Mouse (Mus musculus) liver, embryonic 11.5 days (tissue): ENCODE measurements around the gene Insyn1. TPM values are rescaled to one million over a fixed set of nuclear protein-coding genes. Genes with fewer than 3 reads are reported as not detected.

Experiments used
- ATAC-seq: fragments of 200-750 bp; cut with Nextera tagmentation; replicated peaks from 2 replicates; pipeline ENCODE4 v1.8.0; 2017; ENCODE audit warnings: moderate number of reproducible peaks, mild to moderate bottlenecking, moderate TSS enrichment, moderate library complexity; ENCODE audit not compliant: low FRiP score
- DNase-seq: peaks from one replicate; pipeline ENCODE4 v3.0.0-alpha.2; 2017; ENCODE audit warnings: low spot score
- H3K27ac ChIP-seq: fragments of 300-500 bp; sonication (generic); 2 replicates; pipeline ENCODE4 v1.5.1; 2014; ENCODE audit warnings: mild to moderate bottlenecking, low read depth, low read length, control low read depth
- H3K27me3 ChIP-seq: fragments of 300-500 bp; sonication (generic); replicated peaks from 2 replicates; pipeline ENCODE4 v1.6.1; 2014; ENCODE audit warnings: low read length, mixed read lengths; ENCODE audit not compliant: control insufficient read depth, insufficient read depth
- H3K36me3 ChIP-seq: fragments of 300-500 bp; sonication (generic); 2 replicates; pipeline ENCODE4 v1.6.1; 2014; ENCODE audit warnings: mild to moderate bottlenecking, low read length, moderate library complexity, mixed read lengths; ENCODE audit not compliant: control insufficient read depth, insufficient read depth
- H3K4me1 ChIP-seq: fragments of 300-500 bp; sonication (generic); replicated peaks from 2 replicates; pipeline ENCODE4 v1.6.1; 2014; ENCODE audit warnings: low read length, mixed read lengths; ENCODE audit not compliant: control insufficient read depth, insufficient read depth
- H3K4me2 ChIP-seq: fragments of 300-500 bp; sonication (generic); 2 replicates; pipeline ENCODE4 v1.6.1; 2014; ENCODE audit warnings: mild to moderate bottlenecking, control low read depth, moderate library complexity
- H3K4me3 ChIP-seq: fragments of 300-500 bp; sonication (generic); 2 replicates; pipeline ENCODE4 v1.5.1; 2014; ENCODE audit warnings: low read depth, low read length, control low read depth
- H3K9ac ChIP-seq: fragments of 300-500 bp; sonication (generic); 2 replicates; pipeline ENCODE4 v1.6.1; 2014; ENCODE audit warnings: low read depth, low read length, control low read depth
- H3K9me3 ChIP-seq: fragments of 300-500 bp; sonication (generic); 2 replicates; pipeline ENCODE4 v1.6.1; 2016; ENCODE audit warnings: low read length, inconsistent platforms, mixed read lengths; ENCODE audit not compliant: control insufficient read depth
- WGBS: fragments of 180-500 bp; shearing (Covaris S2); extraction: QIAGEN DNeasy Blood & Tissue Kit; methylation state at CpG from one replicate; pipeline ENCODE4 v1.1.7; 2014; 5-methylcytosine and 5-hydroxymethylcytosine counted together
- polyA plus RNA-seq: library from polyadenylated mRNA; unstranded; fragments of >200 nt; fragmentation: Nextera tagmentation; extraction: Ambion mirVana; gene quantifications from 2 replicates; pipeline ENCODE4 v1.2.1, GENCODE M21; 2014

The Insyn1 gene
- polyA plus RNA-seq, 1 experiment from 2014 or later: 0.30 TPM

DNA sequence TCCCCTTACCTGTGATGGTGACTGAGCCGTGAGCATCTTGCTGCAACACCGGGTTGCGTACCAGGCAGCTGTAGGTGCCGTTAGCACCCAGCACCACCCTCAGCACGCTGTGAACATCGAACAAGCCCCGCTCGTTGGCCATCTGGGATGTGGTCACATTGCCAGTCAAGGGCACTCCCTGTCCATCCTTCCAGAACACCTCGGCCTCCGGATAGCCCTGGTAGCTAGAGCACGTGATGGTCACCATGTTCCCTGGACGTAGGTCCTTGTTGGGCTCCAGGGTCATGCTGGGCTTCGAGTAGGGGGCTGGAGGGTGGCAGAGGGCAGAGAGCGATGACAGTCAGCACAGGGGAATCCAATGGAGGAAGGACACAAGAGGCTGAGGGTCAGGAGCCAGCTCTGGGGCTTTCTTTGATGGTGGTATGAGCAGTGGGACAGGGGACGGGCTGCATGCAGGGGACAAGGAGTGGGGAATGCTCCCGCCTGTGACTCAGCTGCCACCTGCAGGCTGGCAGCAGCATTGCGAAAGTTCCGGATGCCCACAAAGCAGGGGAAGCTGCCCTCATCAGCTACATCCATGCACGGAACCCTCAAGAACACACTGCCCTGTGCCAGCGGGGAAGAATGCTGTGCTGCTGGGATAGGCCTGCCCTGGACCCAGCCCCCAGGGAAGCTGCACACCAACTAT lies 47.2 kb downstream of the Insyn1 start:
- no peaks in the 10 kb centered on the region for H3K9me3 ChIP-seq
- DNase-seq (peak; percentile 43), ATAC-seq (no peak)
- WGBS: 78% methylated on average over 20 of the region's 20 CpGs
- no peak overlapping the region for H3K9ac ChIP-seq
- H3K27ac ChIP-seq: no peak overlapping the region
- H3K27me3 ChIP-seq: no peaks in the 10 kb centered on the region
- no peak overlapping the region for H3K4me3 ChIP-seq
- peaks cover 4% of the 10 kb centered on the region; the same call in 1 of the 2 replicates for H3K4me1 ChIP-seq
- peaks cover 2% of the 10 kb centered on the region; the same call in 1 of the 2 replicates for H3K36me3 ChIP-seq
- no peak overlapping the region for H3K4me2 ChIP-seq

DNA sequence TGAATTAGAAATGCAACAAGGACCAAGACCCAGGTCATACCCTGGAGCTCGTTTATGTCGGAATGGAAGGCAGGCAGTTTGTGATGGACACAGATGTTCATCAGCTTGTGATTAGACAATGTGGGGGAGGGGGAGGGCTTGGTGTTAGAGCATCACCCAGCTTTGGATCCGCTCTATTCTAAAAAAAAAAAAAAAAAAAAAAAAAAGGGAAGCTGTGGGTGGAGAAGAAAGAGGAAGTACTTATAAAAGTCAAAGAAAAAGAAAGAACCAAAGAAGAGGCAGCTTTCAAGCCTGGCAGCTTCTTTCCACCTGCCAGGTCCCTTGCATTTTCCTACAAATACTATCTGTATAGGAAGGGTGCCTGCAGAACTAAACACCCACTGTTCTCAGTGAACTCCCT lies 49.4 kb downstream of the Insyn1 start:
- Histone ChIP-seq H3K4me2 (no peak overlapping the region), H3K27ac (no peak overlapping the region), H3K36me3 (peaks cover 2% of the 10 kb centered on the region; the same call in 1 of the 2 replicates), H3K9me3 (no peaks in the 10 kb centered on the region), H3K9ac (no peak overlapping the region), H3K27me3 (no peaks in the 10 kb centered on the region), H3K4me3 (no peak overlapping the region), H3K4me1 (peaks cover 21% of the 10 kb centered on the region)
- WGBS: 40% methylated on average over 3 of the region's 3 CpGs
- ATAC-seq (no peak), DNase-seq (no peak)

DNA sequence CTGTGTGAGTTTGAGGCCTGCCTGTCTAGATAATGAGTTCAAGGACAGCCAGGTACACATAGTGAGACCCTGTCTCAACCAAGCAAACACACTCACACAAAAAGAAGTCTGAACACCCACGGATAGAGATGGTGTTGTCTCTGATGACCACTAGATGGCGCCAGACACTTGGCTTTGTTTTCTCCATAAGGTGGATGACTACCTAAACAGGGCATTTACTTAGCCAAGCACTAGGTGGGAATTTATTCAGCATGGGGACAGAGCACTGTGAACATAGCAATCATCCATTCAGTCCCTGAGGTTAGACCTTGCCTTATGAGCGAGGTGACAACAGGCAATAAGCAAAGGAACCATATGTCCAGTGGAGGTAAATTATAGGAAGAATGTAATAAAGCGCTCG lies 51.5 kb downstream of the Insyn1 start:
- 48% methylated on average over 5 of the region's 5 CpGs for whole genome bisulfite sequencing
- no peak for ATAC-seq
- Histone ChIP-seq H3K27ac (no peak overlapping the region), H3K27me3 (no peaks in the 10 kb centered on the region), H3K9me3 (no peaks in the 10 kb centered on the region), H3K9ac (no peak overlapping the region), H3K36me3 (peaks cover 2% of the 10 kb centered on the region; the same call in 1 of the 2 replicates), H3K4me3 (no peak overlapping the region), H3K4me1 (peaks cover 21% of the 10 kb centered on the region), H3K4me2 (no peak overlapping the region)
- peak; percentile 43 for DNase-seq

DNA sequence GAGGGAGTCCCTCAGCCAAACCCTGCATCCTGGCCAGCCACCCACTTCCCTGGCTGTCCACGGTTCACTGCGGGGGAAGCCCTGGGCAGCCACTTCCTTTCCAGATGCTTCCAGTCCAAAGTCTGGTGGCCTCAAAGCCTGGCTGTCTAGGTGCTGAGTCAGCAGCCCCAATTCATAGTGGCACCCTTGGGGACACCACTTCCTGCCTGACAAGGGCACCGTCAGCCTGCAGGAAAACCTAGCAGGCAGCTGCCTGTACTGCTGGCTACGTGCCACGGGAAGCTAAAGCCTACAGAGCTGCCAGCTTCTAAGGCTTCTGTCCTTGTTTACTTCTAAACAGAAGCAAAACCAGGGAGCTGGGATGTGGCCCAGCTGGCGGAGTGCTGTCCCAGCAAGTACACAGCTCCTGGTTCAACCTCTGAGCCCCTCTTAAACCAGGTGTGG lies 53.5 kb downstream of the Insyn1 start:
- Histone ChIP-seq H3K4me1 (peaks cover 21% of the 10 kb centered on the region), H3K9me3 (no peaks in the 10 kb centered on the region), H3K27ac (no peak overlapping the region), H3K9ac (no peak overlapping the region), H3K27me3 (no peaks in the 10 kb centered on the region), H3K36me3 (0 out of 2 replicates have a peak, but pooled peaks cover 2% of the 10 kb centered on the region), H3K4me3 (no peak overlapping the region), H3K4me2 (no peak overlapping the region)
- WGBS: 41% methylated on average over 6 of the region's 6 CpGs
- peak; percentile 41 for DNase-seq
- peak; percentile 51; the same call in 1 of the 2 replicates for ATAC-seq

DNA sequence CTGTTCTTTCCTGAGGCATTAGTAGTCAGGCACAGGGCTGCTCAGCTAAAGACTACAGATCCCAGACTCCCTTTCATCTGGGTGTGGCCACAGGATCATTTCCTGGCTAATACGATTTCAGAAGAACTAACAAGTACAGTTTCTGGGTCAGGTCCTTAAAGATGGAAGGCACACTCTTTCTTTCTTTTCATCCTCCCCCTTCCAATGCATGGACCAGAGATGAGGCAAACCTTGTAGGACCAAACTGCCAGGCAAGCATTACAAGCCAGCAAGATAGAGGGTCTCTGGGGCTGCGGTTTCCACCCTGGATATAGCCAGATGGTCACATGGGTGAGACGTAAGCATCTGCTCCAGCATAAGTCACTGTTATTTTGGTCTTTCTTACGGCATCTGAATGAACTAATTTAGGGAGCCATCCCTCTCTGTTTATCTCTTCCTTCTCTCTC lies 56.5 kb downstream of the Insyn1 start:
- ATAC-seq: no peak
- H3K4me3 ChIP-seq: no peak overlapping the region
- no peaks in the 10 kb centered on the region for H3K9me3 ChIP-seq
- H3K27me3 ChIP-seq: peaks cover 2% of the 10 kb centered on the region; the same call in 1 of the 2 replicates
- H3K4me2 ChIP-seq: 0 out of 2 replicates have a peak overlapping the region, but pooled peaks have one; percentile 20
- H3K4me1 ChIP-seq: peaks cover 21% of the 10 kb centered on the region
- H3K36me3 ChIP-seq: no peaks in the 10 kb centered on the region
- H3K27ac ChIP-seq: no peak overlapping the region
- no peak for DNase-seq
- 61% methylated on average over 4 of the region's 4 CpGs for WGBS
- no peak overlapping the region for H3K9ac ChIP-seq

DNA sequence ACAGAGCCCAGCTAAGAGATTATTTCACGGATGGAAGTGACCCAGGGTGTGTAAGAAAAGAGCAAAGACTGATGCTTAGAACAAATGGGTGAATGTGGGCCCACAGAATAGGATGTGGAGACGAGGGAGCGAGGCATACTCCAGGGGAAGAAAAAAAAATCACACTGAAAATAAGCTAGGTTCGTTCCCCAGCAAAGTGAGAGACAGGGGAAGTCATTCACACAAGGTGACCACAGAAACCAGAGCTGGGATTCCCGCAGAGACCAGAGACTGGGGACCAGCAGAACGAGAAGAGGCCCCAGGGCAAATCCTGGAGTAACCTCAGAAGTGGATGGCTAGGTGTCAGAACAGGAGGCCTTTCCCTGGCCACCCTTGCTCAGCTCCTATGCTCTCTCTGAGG lies 57.0 kb downstream of the Insyn1 start:
- whole genome bisulfite sequencing: 40% methylated on average over 6 of the region's 6 CpGs
- Histone ChIP-seq H3K9ac (no peak overlapping the region), H3K4me2 (no peak overlapping the region), H3K27ac (no peak overlapping the region), H3K4me3 (no peak overlapping the region), H3K9me3 (no peaks in the 10 kb centered on the region), H3K36me3 (no peaks in the 10 kb centered on the region), H3K4me1 (peaks cover 18% of the 10 kb centered on the region), H3K27me3 (peaks cover 2% of the 10 kb centered on the region; the same call in 1 of the 2 replicates)
- no peak for DNase-seq
- ATAC-seq: no peak

DNA sequence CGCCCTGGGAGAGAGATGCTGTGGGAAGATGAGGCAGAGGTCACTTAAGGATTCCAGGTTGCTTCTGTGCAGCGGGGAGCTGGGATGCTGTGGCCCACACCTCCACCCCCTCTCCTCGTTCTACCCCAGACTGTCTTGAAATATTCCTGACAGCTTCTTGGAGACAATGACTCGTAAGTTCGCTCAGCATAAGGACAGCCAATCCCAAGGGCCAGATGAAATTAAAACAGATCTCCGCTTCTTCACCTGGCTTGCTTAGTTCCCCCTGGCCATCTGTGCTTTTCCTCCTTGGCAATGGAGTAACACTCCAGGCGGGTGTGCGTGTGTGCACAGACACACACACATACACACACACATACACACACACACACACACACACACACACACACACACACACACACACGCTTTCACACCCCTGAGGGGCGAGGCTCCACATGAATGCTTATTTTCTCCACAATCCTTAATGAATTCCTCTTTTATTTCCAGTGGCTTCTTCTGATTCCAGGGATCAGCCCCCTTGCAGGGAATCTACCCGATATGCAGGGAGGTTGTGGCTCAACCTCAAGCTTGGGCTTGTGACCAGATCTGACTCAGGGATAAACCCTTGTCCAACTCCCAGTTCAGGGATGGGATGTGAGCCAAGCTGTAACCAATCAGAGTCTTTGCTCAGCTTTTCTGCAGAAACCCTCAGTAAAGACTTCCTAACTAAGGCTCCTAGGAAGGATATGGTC lies 58.4 kb downstream of the Insyn1 start:
- H3K9ac ChIP-seq: no peak overlapping the region
- no peaks in the 10 kb centered on the region for H3K36me3 ChIP-seq
- no peak for DNase-seq
- peaks cover 9% of the 10 kb centered on the region for H3K4me1 ChIP-seq
- H3K27me3 ChIP-seq: peaks cover 4% of the 10 kb centered on the region; the same call in 1 of the 2 replicates
- ATAC-seq: no peak
- no peak overlapping the region for H3K4me2 ChIP-seq
- no peak overlapping the region for H3K27ac ChIP-seq
- H3K9me3 ChIP-seq: no peaks in the 10 kb centered on the region
- no peak overlapping the region for H3K4me3 ChIP-seq
- 83% methylated on average over 11 of the region's 11 CpGs for WGBS

DNA sequence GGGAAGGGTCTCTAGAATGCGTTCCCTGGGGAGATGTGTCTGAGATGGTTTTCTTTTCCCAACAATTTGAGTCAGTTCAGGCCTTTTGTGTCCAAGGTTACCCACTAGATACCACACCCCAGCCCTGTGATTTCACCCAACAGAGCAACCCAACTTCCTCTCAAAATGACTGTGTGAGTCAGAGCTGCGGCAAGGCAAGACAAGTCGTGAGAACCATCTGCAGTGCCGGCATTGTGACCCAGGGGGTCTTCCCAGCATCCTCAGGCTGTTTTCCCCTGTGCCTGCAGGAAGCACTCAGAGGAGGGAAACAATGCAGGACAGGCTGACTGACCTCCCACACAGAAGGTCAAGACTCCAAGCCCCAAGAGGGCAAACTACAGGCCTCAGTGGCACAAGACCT lies 60.5 kb downstream of the Insyn1 start:
- Histone ChIP-seq H3K27me3 (peaks cover 5% of the 10 kb centered on the region; the same call in 1 of the 2 replicates), H3K9ac (no peak overlapping the region), H3K27ac (no peak overlapping the region), H3K4me1 (no peaks in the 10 kb centered on the region), H3K4me2 (no peak overlapping the region), H3K36me3 (no peaks in the 10 kb centered on the region), H3K9me3 (no peaks in the 10 kb centered on the region), H3K4me3 (no peak overlapping the region)
- DNase-seq (no peak), ATAC-seq (no peak)
- WGBS: 49% methylated on average over 4 of the region's 4 CpGs
